Mouse (Mus musculus): Measurements from ENCODE around the gene Figla.
"Not testable (repeated sequence)": the region's sequence is repeated elsewhere in the genome, so short reads cannot be mapped to it uniquely, and the experiment has no call there.

Gene Figla

DNA sequence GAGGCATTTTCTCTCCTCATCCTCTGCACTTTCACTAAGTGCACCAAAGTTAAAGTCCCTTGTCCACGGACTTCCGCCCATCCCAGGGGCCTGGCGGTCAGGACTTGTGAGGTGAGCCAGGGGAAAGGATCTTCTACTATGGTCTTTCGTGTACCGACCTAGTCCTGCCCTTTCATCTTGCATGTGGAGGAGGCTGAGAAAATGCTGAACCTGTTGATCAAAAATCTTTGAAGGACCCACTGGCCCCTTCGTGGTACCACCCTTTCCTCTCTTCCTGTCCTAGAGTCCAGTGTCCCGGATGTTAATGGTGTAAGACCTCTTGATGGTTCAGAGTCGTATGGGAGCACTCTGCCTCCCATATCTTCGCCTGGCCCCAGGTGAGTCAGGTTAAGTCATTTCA lies at the start of gene Figla:
TSS of gene Figla (plus strand) at position 301 of the 400 bp plus-strand sequence.
- no peak for DNase-seq

DNA sequence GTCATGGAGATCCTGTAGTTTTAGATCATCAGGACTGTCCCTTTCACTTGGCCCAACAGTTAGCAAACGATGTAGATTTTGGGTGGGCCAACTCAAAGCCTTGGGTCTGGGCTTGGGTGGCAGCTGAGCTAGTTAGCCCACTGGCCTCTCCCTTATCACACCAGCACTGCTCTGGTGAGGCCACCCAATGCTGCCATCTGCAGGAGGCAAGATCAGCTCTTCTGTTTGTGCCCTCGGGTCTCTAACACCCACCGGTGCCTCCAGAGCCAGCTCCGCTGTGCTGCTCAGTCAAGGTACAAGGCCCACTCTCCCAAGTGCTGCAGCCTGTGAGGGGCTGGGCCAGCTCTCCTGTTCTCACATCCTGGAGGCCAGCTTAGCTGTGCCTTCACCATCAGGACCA lies 49.3 kb upstream of the Figla start:
- DNase-seq = no peak

DNA sequence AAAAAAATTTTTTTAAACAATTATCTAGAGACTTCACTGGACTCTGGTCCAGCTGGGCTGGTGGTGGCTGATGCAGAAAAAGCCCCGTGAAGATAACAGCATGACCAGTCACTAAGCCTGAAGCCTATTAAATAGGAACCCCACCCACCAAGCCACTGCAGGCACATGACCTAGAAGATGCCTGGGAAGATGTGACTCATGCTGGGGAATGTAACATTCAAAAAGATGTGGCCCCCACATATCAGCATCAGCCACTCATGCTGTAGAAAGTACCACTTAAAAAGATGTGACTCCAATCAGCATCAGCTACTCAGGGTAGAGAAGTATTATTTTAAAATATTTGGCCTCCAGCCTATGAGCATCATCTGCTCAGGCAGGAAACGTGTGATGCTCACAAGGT lies 46.1 kb upstream of the Figla start:
- DNase-seq = no peak

DNA sequence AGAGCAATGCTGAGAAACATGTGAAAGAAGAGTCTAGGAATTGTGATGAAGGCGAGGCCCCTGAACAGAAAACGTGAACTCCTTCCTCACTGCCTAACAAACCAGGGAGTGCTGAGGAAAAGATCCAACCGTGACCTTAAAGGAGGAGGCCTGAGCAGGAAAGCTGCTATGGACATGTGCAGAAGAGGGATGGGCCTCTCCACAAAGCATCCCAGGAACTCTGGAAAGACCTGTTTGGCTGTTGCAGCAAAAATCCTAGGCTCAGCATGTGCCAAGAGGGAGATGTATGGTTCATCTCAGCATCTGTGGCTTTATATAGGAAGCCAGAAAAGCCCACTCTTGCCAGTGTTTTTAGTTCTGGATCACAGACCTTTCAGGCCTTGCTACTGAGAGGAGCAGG lies 43.3 kb upstream of the Figla start:
- no peak for DNase-seq

DNA sequence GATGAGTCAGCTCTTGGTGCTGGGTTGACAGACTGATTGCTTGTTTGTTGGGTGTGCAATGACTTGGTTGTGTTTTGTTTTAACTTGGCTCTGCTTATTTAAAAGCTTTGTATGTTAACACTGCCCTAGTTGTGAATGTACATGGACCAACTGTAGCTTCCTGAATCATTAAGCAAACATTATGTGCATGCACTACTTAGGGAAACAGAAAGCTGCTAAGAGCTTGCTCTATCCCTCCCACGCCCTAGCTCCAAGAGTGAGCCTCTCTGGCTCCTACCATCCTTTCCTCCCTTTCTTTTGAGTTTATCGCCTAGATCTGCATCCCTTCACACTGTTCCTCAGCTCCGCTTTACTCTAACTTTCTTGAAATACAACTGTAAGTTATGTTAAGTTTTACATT lies 42.6 kb upstream of the Figla start:
- DNase-seq = no peak

DNA sequence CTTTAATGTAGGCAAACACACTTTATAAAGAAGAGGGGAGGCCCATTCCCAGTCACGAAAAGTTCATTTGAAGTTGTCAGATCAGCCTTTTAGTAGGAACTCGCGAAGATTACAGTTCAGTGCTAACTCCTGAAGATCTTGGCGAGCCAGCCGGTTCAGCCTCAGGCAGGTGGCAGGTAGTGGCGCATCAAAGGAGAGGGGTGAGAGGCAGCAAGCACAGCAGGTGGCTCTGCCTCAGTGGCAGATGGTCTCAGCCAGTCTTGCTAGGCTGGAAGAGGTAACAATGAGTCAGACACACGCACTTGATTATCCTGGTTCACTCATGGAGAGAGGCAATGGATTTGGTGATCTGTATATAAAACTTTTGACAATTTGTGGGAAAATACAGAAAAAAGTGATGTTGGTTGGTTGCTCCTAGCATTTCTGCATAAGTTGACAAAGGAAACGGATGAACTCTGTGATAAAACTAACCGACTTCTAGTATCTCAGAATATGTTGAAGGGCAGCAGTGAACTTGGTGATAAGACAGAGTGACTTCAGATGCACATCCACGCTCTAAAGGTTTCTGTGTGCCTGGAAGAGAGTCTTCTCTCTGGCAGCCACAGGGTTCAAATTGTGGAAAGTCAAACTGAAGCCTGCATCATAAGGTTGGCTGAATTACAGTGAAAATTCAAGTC lies 40.9 kb upstream of the Figla start:
- peak; percentile 39 to 71 for DNase-seq

DNA sequence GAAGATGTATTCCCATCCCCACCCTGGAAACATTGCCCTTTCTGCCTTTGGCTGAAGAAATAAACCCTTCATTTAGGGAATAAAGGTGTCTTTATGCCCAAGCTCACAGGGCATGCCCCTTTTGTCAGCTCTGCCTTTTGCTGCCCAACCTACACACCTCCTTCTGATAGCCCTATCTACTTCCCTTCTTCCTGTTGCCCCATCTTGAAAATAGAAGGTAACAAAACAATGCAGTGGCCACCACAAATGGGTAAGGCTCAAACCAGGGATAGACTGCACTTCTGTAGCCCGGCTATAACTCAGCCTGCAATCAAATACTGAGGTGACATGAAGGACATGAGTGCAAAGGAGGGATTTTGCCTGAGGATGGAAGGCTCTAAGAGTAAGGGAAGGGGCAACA lies 40.2 kb upstream of the Figla start:
- no peak for DNase-seq

DNA sequence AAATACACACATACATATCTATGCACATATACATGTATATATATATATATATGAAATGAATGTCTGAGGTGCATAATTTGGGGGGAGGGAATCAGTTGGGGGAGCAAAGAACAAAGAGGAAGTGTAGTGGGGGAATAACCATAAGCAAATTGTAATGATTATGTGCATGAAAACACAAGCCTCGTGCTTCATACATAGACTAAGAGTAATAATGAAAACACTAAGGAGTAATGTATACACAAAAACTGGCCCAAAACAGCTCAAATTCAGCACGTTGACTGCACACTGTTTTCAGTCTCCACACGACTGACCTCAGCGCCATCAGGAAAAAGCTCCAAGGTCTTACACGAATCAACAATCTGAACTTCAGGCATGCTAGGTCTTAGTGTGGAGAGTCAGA lies 39.7 kb upstream of the Figla start:
- DNase-seq = no peak

DNA sequence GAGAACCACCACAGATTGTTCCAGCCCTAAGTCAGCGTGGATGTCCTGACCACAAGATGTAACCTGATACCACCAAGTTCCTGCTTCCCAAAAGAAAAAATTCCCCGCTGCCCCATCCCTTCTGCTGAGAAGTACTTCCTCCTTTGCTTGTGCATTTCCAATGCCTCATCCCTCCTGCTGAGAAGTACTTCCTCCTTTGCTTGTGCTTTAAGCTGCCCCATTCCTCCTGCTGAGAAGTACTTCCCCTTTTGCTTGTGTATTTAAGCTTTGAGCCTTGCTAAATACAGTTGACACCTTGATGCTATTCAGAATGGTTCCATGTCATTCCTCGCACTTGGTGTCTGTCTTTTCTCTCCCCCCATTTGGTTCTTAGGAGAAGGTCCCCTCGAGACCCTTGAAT lies 37.2 kb upstream of the Figla start:
- DNase-seq = not testable (repeated sequence)

DNA sequence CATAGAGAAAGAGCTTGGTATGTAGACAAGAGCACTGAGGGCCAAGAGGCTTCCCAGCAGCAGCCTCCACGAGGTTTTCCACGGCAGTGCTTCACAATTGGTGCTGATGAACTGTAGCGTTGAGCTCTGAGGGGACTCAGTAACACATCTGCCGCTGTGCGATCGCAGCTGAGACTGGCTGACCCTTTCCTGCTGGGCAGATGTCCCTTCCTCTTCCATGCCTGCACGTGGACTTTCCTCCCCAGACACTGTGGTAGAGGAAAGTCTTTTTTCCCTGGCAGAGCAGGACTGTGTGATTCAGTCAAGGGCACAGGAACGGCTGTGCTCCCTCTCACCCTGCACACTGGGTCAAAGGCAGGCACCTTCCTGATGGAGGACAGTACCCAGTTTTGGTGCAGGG lies 31.6 kb upstream of the Figla start:
- no peak for DNase-seq

DNA sequence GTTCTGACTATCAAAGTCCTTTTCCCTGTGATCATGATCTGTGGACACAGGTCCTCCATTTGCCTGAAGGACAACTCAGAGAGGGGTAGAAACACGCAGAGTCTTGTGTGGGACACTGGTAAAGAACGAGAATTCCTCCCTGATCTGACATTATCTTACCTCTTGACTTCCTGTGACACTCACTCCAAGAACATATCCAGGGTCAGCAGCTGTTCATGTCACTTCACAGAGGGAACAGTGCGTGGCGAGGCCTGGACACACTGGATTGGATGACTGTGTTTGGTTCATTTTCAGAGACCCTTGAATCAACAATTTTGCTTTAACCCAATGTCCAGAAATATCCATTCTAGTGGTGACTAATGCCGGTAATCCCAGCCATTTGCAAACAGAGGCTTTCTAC lies 26.4 kb upstream of the Figla start:
- not testable (repeated sequence) for DNase-seq

DNA sequence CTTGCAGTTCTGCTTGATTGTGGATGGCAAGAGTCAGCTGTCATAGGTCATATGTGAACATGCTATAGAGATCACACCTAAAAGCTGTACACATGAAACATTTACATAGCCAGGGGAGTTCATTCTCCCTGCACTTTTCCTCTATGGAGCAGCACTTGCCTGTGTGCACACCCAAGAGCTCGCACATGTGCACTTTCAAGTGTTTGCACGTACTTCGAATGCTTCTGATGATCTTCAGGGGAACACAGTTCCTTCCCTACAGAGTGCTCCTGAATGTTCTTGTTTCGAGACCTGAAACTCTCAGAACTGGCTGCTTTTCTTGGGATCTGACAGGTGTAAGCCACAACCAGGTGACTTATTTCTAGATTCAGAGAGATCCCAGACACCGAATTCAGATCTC lies 25.2 kb upstream of the Figla start:
- DNase-seq = not testable (repeated sequence)

DNA sequence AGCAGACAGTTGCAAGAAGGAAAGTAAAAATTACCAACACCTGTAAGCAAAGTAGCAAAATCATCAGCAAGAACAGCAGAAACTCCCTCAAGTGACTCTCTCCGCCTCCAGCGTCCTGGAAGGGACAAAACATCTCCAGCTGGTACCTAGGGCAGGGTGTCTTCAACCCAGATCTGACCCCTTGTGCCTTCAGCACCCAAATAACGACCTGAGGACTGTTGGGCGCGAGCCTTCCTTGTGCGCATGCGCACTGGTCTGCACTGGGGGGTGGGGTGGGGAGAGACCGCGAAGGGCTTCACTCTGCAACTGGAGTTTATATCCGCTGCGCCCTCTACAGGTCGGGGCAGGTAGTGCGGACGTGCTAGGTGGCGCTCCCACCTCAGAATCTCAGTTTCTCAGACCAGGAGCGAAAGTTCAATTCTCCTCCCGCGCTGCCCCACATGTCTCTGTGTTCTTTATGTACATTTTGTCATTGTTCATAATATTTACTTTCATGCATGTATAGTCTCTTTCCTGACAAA lies 12.5 kb upstream of the Figla start:
- peak in 1 of 2 experiments; percentile 21 for DNase-seq

DNA sequence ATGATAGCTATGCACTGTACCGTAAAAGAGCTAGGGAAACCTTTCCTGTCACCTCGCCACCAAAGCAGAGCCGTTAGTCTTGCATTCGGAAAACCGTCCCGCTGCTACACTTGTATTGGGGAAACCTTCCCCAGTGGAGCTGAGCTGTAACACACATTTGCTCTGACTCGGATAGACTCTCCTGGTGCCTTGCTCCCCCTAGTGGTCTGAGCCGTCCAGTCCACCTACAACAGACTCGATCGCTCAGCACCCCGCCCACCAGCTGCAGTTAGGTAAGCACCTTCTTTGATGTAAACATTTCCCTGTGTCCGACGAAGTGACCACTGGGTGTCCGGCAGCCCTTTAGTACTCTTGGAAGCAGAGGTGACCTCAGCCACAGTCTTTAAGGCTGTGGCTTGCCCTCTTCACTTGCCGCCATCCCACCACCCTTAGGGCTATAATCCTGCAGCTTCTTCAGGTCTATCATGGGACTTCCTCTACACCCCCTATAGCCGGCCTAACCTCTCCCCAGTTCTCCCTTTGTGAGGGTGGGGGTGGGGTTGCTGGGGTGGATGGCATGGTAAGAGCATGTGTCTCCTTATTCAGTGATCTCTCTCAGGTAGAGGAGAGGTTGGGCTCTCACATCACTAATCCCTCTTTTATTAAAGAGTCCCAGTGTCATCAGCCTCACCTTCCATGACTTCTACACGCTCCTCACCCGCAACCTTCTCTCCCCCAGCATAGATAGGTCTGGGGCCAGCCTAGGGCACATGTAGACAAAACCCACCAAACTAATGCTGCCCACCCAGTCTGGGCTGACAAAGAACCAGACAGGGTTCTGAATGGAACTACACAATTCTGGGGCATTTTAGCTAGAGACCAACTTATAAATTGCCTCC lies 11.5 kb upstream of the Figla start:
- peak; percentile 78 to 87 for DNase-seq

DNA sequence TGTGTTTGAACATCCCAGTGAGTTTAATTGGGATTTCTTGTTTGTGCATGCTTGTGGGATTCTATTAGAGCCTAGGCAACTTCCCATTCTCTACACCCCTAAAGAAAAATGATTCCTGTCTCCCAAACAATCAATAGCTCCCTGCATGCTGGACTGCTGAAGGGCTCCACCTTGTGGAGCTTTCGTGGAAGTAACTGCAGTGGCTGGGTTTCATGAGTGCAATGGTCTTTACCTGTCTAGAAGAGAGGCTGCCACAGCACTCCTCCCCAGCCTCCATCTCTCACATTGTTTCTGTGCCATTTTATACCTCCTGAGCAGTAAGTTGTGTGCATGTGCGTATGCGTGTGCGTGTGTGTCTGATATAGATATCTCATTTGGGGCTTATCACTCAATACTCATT lies 6.0 kb upstream of the Figla start:
- DNase-seq = peak; percentile 73 to 78

DNA sequence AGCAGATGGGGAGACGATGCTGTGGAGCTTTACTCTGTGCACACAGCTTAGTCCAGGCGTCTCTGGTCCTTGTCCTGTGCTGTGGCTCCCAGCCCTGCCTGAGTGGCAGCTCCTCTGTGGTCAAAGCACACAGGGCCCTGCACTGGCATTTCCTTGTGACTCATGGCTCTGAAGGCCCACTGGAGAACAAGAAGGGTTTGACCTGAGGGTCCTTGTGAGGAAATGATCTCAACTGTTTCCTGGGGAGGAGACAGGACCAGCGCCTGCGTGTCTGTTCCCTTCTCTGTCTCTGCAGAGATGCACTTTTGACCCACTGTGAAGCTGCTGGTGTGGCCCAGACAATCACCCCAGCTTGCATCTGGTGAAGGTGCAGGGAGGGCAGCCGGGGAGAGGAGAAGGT lies 1.2 kb upstream of the Figla start:
- not testable (repeated sequence) for DNase-seq

DNA sequence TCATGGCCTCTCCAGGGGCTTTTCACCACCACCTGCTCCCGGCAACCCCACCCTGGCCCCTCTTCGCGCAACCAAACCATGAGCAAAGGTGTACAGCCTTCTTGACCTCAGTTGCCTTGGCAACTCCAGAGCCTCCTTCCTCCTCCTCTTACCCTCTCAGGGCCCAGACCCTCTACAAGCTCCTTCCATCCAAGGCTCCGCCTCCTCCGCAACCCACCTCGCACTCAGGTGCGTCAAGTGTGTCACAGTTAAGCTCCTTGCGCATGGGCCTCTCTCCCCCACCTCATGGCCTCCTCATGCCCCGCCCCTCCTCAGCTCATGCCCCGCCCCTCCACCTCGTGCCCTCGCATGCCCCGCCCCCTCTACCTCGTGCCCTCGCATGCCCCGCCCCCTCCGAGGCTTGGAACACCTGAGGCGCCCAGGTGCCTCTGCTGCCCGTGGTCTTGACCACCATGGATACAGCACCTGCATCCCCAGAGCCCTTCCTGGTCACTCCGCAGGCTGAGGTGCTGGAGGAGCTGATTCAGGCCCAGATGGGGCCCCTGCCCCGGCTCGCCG lies 901 bp downstream of the Figla start:
- no peak for DNase-seq

DNA sequence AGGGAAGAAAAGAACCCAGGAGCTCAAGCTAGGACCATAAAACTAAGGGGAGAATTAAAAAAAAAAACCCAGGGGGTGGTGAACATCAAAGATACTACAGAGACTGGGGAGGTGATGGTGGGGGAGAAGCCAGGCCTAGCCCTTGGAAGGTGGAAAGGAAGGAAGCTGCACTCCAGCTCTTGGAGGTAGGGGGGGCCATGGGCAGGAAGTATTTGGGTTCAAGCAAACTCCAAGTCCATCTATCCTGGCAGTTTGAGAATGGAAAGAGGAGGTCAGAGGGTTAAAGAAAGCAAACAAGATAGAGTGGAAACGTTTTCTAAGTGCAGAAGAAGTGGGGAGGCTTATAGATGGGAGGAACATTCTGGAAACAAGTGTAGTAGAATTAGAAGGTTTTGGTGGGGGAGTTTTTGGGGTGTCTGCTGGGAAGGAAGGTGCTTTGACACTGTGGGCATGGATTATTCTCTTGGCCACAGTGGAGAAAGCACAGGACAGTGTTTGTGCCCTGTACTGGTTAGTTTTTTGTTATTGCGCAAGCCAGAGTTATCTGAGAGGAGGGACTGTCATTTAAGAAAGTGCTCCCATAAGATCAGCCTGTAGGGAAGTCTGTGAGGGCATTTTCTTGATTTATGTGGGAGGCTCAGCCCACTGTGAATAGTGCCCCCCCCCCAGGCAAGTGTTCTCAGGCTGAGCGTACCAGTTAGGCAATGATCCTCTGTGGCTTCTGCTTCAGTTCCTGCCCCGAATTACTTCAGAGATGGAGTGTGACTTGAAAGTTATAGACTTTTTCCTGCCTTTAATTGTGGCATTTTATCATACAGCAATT lies 3.7 kb downstream of the Figla start:
- no peak for DNase-seq

DNA sequence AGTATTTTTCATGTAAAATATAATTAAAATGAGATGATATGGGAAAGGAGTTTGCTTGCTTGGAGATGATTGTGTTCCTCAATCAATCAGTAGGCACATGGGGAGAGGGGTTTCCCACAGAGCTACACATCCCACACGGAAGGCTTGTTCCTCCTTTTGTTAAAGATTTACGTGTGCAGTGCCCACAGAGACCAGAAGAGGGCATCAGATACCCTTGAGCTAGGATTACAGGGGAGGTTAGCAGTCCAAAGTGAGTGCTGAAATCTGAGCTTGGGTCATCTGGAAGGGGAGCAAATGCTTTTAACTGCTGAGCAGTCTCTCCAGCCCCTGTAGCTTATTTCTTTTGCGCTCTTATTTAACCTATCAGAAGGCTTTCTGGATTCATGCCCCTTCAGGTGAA lies 5.0 kb downstream of the Figla start:
- peak in 1 of 2 experiments; percentile 53 for DNase-seq

DNA sequence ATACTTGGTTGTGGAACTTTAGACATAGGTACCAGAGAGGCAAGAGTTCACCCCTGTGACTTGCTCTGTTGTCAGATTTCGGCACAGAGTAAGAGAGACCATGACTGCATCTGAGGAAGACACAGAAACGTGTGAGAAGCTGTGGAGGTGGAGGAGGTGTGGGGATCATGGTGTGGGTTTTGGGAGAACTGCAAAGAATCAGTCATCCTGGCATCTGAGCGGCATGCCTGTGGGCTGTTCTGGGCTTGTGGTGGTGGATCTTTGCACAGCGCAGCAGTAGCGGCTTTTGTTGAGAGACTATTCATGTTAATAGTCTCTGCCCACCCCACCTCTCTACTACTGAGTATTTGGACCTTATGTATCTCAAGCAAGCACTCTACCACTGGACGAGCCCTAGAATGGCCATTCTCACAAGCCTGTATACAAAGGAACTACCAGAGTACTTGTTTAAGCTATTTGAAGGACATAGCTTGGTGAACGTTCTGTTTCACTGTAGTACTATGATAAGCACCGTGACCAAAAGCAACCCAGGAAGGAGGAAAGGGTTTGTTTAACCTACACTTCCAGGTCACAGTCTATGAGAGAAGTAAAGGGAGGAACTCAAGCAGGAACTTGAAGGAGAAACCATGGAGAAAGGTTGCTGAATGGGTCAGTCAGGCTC lies 10.8 kb downstream of the Figla start:
- no peak for DNase-seq

DNA sequence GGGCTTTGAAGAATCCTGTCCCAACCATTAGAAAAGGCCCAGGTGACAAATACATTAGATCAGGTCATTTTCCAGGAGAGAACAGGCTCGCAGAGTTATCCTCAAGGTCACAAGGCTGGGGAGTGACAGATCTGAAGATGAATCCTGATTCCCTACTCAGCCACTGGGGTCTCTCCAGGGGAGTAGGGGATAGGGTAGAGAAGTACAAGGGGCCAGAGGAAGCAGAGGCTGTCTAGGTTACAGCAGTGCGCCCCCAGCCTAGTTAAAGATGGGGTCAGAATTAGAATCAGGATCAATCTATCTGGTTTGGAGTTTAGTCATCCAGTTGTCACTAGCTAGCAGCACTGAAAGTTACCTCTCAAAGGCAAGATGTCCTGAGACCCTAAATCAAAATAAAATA lies 12.2 kb downstream of the Figla start:
- peak; percentile 17 to 22 for DNase-seq

DNA sequence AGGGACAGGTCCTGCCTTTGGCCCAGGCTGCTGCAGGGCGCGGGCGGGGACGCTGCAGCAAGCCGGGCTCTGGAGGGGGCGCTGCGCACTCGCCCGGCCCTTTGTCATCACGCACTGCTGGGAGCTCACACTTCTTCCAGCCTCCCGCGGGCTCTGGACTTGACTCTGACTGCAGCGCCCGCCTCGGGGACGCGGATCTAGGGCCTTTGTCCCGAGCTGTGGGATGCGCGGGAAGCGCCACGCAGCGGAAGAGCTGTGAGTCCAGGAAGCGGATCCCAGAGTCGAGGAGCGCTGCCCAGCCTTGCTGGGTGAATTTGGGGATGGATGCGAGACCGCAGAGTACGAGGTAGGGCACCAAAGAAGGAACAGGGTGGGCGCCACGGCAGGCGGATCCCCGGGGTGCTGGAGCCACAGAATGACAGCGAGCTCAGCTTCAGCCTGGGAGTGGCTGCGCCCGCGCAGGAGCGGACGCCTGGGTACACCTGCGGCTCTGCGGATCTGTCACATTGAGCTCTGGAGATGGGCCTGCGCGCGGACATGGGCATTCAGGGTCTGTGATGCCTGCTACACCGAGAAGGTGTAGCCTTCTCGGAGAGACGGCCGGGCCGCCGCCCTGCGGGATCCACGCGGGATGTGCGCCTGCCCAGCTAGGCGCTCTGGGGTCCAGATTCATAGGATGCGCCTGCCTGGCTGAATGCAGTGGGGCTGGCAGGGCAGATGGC lies 12.8 kb downstream of the Figla start, which contains the start of gene Add2:
TSS of gene Add2 (plus strand) at position 81 of the 722 bp plus-strand sequence.
- DNase-seq = peak; percentile 85 to 88

Data from cerebellum, postnatal 25 days (tissue).